Mouse (Mus musculus) lung, embryonic 14.5 days (tissue): ENCODE measurements around the gene Slc5a1. TPM values are rescaled to one million over a fixed set of nuclear protein-coding genes. Genes with fewer than 3 reads are reported as not detected.
A peak's percentile ranks its signal among the peaks of the same experiment; 100 is the strongest.

Experiments
- ATAC-seq: fragments of 200-750 bp; cut with Nextera tagmentation; 2 replicates; pipeline ENCODE4 v1.8.0; 2017; ENCODE audit warnings: mild to moderate bottlenecking, moderate TSS enrichment, moderate library complexity; ENCODE audit not compliant: insufficient read depth
- DNase-seq: peaks from one replicate; pipeline ENCODE4 v3.0.0-alpha.2; 2015
- H3K27ac ChIP-seq: fragments of 300-500 bp; sonication (generic); 2 replicates; pipeline ENCODE4 v1.5.1; 2014; ENCODE audit warnings: low read depth, mild to moderate bottlenecking, moderate library complexity
- H3K27me3 ChIP-seq: fragments of 300-500 bp; sonication (generic); 2 replicates; pipeline ENCODE4 v1.6.1; 2014; ENCODE audit warnings: low read length, control low read depth; ENCODE audit not compliant: insufficient read depth
- H3K36me3 ChIP-seq: fragments of 300-500 bp; sonication (generic); 2 replicates; pipeline ENCODE4 v1.6.1; 2014; ENCODE audit warnings: control low read depth; ENCODE audit not compliant: insufficient read depth
- H3K4me1 ChIP-seq: fragments of 300-500 bp; sonication (generic); 2 replicates; pipeline ENCODE4 v1.6.1; 2014; ENCODE audit warnings: antibody characterized with exemption, control low read depth; ENCODE audit not compliant: insufficient read depth
- H3K4me2 ChIP-seq: fragments of 300-500 bp; sonication (generic); 2 replicates; pipeline ENCODE4 v1.6.1; 2014; ENCODE audit warnings: mild to moderate bottlenecking
- H3K4me3 ChIP-seq: fragments of 300-500 bp; sonication (generic); 2 replicates; pipeline ENCODE4 v1.5.1; 2014; ENCODE audit warnings: low read depth, low read length
- H3K9ac ChIP-seq: fragments of 300-500 bp; sonication (generic); 2 replicates; pipeline ENCODE4 v1.6.1; 2014
- H3K9me3 ChIP-seq: fragments of 300-500 bp; sonication (generic); 2 replicates; pipeline ENCODE4 v1.6.1; 2016; ENCODE audit warnings: low read depth, low read length, control low read depth
- CTCF ChIP-seq: IDR thresholded peaks from 2 replicates; pipeline ENCODE4 v1.5.1; 2016; ENCODE audit warnings: antibody characterized with exemption, low read depth
- WGBS: fragments of 180-500 bp; shearing (Covaris S2); extraction: QIAGEN DNeasy Blood & Tissue Kit; methylation state at CpG from one replicate; pipeline ENCODE4 v1.1.7; 2014; 5-methylcytosine and 5-hydroxymethylcytosine counted together
- polyA plus RNA-seq: library from polyadenylated mRNA; unstranded; fragments of >200 nt; fragmentation: Nextera tagmentation; extraction: Ambion mirVana; gene quantifications from 2 replicates; pipeline ENCODE4 v1.2.1, GENCODE M21; 2014

Gene Slc5a1
- polyA plus RNA-seq, 1 experiment from 2014 or later, result 0.20 TPM

DNA sequence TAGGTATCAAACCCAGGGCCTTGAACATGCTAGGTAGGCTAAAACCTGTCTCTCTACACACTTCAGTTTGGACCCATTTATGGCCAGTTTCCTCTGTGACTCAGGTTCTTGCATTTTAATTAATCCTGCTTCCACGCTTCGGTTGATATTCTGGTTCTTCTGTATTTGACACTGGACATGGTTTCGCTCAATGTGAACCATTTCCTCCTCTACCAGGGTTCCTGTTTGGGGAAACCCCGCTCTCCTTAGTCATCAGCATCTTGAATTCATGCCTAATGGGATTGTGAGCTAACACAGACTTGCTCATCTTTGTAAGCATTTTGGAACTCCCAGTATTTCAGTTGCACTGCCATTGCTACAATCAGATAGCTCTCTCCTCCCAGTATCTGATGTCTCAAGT is 8.7 kb upstream of the Slc5a1 start:
- DNase-seq (no peak), ATAC-seq (no peak)
- Histone ChIP-seq H3K36me3 (no peaks in the 10 kb centered on the region), H3K9ac (no peak overlapping the region), H3K4me1 (no peaks in the 10 kb centered on the region), H3K4me3 (no peak overlapping the region), H3K4me2 (no peak overlapping the region), H3K27ac (no peak overlapping the region), H3K27me3 (no peaks in the 10 kb centered on the region), H3K9me3 (no peaks in the 10 kb centered on the region)
- WGBS, result 77% methylated on average over 4 of the region's 4 CpGs
- no peak for TF ChIP-seq CTCF

DNA sequence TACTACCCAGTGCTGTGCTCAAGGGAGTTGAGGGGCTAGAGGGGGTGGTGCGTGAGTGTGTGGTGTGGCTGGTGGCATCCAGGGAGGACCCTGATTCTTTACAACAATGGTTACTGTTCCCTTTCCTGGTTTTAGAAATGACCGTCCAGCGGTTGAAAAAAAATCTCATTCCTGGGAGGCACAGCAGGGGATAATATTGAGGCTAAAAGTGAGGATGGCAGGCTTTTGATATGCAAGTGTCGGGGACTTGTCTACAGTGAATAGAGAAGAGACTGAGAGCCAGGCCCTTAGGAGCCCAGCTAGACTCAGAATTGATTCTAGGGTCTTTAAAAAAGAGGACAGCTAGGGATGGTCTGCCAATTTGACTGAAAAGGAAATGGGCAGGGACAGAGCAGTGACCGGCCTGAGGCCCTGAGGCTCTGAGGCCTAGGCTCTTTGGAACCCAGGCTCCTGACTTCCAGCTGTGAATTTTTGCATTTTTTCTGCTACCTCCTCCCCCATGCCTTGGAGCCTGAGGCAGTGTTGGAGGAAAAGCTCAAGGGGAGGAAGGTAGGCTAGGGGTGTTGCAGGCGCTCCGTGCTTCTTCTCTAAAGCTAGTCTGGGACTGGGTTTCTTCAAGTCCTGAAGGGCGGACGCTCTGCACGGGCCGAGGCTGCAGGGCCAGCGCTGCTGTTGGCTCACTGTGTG is 1.5 kb upstream of the Slc5a1 start:
- Histone ChIP-seq H3K27me3 (peaks cover 31% of the 10 kb centered on the region), H3K36me3 (no peaks in the 10 kb centered on the region), H3K4me3 (no peak overlapping the region), H3K4me1 (no peaks in the 10 kb centered on the region), H3K27ac (no peak overlapping the region), H3K9me3 (no peaks in the 10 kb centered on the region), H3K4me2 (no peak overlapping the region), H3K9ac (no peak overlapping the region)
- DNase-seq (no peak), ATAC-seq (no peak)
- TF ChIP-seq CTCF, result no peak
- 54% methylated on average over 12 of the region's 12 CpGs for WGBS

DNA sequence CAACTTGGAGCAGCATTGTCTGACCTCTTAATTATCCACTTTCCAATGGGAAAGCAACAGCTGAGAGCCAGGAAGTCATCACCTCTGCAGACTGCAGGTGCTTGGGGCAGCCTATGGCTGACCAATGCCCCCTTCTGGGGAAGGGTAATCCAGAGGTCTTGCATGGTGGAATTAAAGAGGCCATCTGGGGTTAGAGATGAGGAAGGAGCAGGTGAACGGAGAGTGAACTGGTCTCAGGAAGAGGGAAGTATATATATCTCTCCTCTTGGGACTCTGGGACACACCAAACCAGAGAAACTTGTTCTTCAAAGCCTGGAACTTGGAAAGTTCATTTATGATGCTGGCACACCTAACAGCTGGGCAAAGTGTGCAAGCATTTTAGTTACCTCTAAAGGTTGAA is 857 bp downstream of the Slc5a1 start:
- H3K27ac ChIP-seq, result no peak overlapping the region
- no peak for ATAC-seq
- no peak overlapping the region for H3K4me2 ChIP-seq
- 29% methylated on average over 1 of the region's 1 CpGs for whole genome bisulfite sequencing
- no peak for DNase-seq
- H3K9me3 ChIP-seq, result no peaks in the 10 kb centered on the region
- H3K27me3 ChIP-seq, result peaks cover 31% of the 10 kb centered on the region
- no peak overlapping the region for H3K4me3 ChIP-seq
- H3K36me3 ChIP-seq, result no peaks in the 10 kb centered on the region
- no peak overlapping the region for H3K9ac ChIP-seq
- no peaks in the 10 kb centered on the region for H3K4me1 ChIP-seq
- no peak for TF ChIP-seq CTCF

DNA sequence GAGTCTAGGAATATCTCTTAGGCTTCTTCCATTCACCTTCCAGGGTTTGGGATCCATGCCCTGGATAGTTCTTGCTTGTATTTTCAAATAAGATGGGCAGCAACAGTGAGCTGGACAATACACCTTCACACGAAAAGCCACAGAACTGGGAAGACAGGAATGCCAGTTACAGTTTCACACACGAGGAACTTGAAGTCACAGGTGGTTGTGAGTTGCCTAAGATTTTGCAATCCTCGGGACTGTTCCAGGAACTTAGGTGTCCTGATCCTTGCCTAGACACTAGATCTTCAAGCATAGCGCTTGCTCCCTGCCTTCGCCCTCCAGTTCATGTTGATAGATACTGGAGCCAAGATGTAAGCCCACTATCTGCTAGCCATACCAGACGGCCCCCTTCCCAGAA is 1.6 kb downstream of the Slc5a1 start:
- Histone ChIP-seq H3K36me3 (no peaks in the 10 kb centered on the region), H3K27ac (no peak overlapping the region), H3K4me3 (no peak overlapping the region), H3K9me3 (no peaks in the 10 kb centered on the region), H3K4me2 (no peak overlapping the region), H3K27me3 (peaks cover 31% of the 10 kb centered on the region), H3K9ac (no peak overlapping the region), H3K4me1 (no peaks in the 10 kb centered on the region)
- DNase-seq (no peak), ATAC-seq (no peak)
- WGBS, result 79% methylated on average over 6 of the region's 6 CpGs
- no peak for TF ChIP-seq CTCF

DNA sequence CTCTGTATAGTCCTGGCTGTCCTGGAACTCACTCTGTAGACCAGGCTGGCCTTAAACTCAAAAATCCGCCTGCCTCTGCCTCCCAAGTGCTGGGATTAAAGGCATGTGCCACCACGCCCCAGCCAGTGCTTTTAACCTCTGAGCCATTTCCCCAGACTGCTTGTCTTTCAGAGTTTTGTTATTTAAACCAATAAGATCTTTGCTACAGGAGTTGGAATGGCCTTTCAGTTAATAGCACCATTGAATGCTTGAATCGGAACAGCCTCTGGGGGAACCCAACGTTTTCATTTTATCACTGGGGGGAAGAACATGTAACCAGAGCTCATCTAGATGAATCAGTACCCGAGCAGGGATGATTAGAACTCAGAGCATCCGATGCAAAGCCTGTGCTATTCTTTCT is 3.0 kb downstream of the Slc5a1 start:
- H3K4me1 ChIP-seq, result no peaks in the 10 kb centered on the region
- H3K27me3 ChIP-seq, result peaks cover 31% of the 10 kb centered on the region
- TF ChIP-seq CTCF, result no peak
- no peak overlapping the region for H3K9ac ChIP-seq
- ATAC-seq, result no peak
- no peak overlapping the region for H3K27ac ChIP-seq
- DNase-seq, result no peak
- WGBS, result 72% methylated on average over 6 of the region's 6 CpGs
- no peak overlapping the region for H3K4me3 ChIP-seq
- no peak overlapping the region for H3K4me2 ChIP-seq
- no peaks in the 10 kb centered on the region for H3K9me3 ChIP-seq
- no peaks in the 10 kb centered on the region for H3K36me3 ChIP-seq

DNA sequence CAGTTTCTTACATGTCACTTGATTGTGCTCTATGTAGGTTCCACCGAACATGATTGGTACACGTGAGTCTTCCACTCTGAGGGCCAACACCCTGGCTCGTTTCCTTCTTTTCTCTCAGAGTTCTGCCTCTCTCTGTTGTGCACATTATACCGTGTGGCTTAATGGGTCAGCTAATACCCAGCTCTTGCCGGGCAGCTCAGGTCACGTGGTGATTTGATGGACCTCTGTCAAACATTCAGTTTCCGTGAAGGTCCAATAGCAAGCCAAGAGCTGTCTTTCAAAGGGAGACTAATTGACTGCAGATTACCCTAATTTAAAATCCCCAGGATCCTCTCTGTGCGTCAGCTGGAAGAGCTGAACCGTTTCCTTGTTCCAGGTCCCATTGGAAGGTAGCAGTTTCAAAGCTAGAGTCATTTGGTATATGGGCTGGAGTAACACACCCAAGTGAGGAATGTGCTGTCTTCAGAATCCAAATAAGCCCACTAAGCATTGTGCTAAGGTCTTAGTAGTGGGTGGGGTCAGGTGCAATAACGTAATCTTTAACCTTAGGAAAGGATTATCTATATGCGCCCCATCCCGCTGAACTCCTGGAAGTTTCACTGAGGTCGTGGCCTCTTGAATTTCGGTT is 3.9 kb downstream of the Slc5a1 start:
- no peaks in the 10 kb centered on the region for H3K4me1 ChIP-seq
- no peak overlapping the region for H3K4me3 ChIP-seq
- DNase-seq, result no peak
- H3K9ac ChIP-seq, result no peak overlapping the region
- H3K4me2 ChIP-seq, result no peak overlapping the region
- H3K36me3 ChIP-seq, result no peaks in the 10 kb centered on the region
- no peak for ATAC-seq
- H3K27me3 ChIP-seq, result peaks cover 28% of the 10 kb centered on the region
- WGBS, result 79% methylated on average over 14 of the region's 14 CpGs
- TF ChIP-seq CTCF, result no peak
- H3K9me3 ChIP-seq, result no peaks in the 10 kb centered on the region
- H3K27ac ChIP-seq, result no peak overlapping the region

DNA sequence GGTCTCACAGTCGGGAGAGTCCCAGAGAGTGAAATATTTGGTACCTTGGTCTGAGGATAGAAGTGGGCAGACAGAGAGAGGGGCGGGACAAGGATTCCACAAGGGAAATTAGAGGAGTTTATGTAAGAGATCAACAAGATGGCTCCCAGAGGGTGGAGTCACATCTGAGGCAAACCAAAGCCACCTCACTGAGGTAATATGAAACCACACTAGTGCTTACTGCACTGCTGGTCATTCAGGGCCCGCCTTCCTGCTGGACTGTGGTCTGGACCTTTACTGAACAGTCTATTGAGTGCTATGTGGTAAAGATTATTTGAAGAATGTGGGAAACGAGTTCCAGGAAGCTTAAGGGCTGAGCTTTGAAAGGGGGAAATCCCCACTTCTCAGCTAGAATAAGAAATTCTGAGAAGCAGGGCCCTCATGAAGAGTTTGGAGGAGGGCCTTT is 17.9 kb downstream of the Slc5a1 start:
- WGBS, result 34% methylated on average over 4 of the region's 4 CpGs
- no peak overlapping the region for H3K4me2 ChIP-seq
- H3K36me3 ChIP-seq, result no peaks in the 10 kb centered on the region
- no peak overlapping the region for H3K27ac ChIP-seq
- H3K4me1 ChIP-seq, result no peaks in the 10 kb centered on the region
- no peaks in the 10 kb centered on the region for H3K27me3 ChIP-seq
- H3K4me3 ChIP-seq, result no peak overlapping the region
- H3K9me3 ChIP-seq, result no peaks in the 10 kb centered on the region
- no peak overlapping the region for H3K9ac ChIP-seq
- DNase-seq, result peak; percentile 20
- no peak for TF ChIP-seq CTCF
- ATAC-seq, result no peak
